Mouse (Mus musculus): Measurements from ENCODE around the gene Rbfox1.

The Rbfox1 gene

DNA sequence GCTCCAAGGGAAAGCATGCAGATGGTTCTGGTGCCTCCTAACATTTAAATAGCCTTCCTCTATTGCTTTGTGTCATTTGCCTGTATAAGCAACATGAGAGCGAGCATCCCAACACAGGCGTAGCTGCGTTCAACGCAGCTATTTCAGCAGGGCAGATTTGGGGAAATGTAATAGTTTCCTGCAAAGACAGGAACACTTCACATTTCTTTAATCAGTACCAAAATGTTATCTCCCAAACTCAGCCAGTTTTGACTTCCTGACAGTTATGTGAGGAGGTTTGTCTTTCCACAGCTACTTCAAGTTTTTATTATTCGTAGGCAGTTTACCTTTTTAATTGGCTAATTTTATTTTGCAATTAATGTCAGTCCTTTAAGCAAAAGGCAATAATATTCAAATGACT, 1149.1 kb downstream of the Rbfox1 start:
- in situ Hi-C loops (cut with MboI, MseI), result no loop called here

DNA sequence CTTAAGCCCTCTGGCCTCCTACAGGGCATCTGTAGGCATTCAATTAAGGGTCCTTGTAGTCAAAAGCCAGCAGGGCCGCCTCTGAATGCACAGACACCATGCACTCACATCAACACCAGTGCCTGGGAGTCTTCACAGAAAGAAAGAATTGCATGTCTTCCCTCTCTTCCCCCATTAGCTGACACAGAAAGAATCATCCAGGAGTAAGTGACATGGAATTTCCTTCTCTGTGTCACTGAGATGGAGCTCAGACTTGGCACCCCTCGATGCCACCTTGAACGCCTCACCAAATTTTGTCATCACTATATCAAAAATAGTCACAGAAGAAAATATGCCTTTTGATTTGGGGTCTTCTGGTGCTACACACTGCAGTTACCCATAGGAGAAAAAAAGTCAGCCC, 1151.4 kb downstream of the Rbfox1 start:
- in situ Hi-C loops (cut with MboI, MseI), result no loop called here

DNA sequence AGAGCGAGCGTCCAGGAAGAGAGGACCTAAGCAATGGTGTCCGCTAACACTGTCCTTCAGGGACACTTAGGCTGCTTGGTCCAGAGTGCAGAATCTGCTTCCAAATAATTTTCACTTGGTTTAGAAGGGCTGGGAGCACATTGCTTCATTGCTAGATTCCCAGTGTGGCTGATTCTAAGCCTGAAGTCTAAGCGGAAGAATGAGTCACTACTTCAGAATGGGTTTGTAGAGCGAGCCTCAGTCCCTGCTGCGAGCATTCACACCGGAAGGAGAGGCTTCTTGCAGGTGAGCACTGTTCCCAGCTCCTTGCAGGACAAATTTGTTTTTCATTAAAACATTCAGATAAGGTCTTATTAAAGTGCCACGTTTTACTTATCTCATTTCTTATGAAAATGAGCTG, 1151.8 kb downstream of the Rbfox1 start:
- in situ Hi-C loops (cut with MboI, MseI), result no loop called here

DNA sequence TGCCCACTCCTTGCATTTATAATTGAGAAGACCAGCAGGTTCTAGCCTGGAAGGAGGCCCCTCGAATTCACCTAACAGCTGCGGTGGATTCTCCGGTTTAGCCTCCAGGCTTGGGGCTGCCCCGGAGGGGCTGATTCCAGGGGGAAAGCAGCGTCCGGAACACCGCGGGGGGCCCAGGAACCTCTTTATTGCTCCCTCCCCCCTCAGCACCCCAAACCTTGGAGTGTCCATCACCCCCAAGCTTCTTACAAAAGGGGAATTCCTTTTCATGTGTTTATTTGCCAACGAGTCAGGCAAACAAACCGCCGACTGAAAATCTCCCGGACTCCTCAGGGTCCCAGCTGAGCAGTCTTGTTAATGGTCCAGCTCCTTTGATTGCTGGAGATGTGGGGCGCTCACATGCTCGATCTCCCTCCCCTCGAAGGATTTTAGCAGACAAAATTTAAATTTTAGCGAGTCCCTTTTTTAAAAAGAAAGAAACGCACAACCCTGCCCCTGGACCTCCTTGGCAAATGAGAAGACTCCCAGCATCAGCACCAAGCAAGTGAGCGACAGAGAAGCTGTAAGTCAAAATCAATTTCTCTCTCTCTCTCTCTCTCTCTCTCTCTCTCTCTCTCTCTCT, 1153.6 kb downstream of the Rbfox1 start:
- in situ Hi-C loops (cut with MboI, MseI), result no loop called here

DNA sequence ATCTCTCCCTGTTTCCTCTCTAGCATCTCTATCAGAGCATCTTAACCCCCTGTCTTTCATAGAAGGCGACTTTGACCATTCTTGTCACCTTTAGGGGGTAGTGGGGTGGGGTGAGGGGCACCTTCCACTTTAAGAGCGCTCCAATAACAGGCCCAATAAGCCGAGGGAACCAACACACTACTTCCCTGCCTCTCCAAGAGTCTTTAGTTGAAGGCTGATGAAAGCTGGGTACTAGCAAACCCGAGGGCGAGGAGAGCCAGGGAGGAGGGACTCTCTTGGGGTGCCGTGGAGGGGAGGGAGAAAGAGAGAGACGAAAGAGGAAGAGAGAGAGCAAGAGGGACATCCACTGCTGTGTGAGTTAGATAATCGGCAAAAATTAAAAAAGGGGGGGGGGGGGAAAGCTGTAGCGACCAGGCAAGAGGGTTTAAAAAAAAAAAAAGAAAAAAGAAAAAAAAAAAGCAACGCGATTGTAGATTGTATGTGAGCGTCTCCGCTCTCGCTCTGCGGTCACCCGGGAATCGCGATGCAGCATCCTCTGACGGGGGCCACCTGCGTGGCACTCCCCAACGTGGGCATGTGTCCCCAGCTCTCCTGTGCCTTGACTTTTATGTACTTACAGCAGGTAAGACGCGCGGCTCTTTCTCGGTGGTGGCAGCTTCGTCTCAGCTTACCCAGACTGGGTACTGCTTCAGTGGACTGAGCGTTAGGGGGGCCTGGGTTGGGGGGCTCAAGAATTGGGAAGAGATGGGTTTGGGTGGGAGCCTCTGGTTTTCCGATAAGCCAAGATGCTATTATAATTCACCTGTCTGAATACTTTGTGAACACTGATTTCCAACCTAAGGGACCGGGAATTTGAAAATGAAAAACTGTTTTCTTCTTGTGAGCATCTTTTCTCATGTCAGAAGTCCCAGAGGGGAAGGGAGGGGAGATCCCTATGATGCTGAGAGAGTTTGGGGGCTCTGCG, 1154.5 kb downstream of the Rbfox1 start:
- in situ Hi-C loops (cut with MboI, MseI), result no loop called here

DNA sequence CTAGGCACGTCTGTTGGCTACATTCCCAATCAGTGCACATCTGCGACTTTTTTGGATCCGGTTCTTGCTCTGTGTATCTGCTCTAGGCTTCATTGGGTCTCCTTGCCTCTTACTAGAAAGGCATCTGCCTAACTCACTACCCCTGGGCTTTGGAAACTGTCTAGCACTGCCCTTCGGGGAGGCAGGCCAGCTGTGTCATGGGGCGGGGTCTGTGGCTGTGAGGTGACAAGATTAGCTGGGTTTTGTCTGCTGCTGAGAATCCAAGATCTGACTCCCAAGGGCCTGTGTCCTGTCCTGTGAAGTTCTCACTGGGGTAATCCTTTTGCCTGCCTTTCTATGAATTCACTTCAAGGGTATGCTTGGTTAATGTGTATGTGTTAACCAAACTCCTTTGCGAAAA, 1155.5 kb downstream of the Rbfox1 start:
- in situ Hi-C loops (cut with MboI, MseI), result no loop called here

DNA sequence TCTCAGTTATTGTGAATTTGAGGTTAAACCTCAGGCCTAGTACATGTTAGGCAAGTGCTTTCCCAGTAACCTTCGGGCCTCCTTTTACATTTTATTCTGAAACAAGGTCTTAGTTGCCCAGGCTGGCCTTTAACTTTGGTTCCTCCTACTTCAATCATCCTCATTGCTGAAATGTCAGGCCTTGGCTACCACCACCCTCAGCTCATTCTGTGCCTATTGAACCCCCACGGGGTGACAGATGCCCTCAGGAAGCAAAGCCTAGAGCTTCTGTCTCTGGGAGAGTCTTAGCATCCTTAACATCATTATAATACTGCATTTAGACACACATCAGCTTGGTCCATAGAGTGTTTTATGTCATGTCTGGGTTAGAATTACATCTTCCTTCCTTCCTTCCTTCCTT, 1162.3 kb downstream of the Rbfox1 start:
- in situ Hi-C loops (cut with MboI, MseI), result no loop called here

DNA sequence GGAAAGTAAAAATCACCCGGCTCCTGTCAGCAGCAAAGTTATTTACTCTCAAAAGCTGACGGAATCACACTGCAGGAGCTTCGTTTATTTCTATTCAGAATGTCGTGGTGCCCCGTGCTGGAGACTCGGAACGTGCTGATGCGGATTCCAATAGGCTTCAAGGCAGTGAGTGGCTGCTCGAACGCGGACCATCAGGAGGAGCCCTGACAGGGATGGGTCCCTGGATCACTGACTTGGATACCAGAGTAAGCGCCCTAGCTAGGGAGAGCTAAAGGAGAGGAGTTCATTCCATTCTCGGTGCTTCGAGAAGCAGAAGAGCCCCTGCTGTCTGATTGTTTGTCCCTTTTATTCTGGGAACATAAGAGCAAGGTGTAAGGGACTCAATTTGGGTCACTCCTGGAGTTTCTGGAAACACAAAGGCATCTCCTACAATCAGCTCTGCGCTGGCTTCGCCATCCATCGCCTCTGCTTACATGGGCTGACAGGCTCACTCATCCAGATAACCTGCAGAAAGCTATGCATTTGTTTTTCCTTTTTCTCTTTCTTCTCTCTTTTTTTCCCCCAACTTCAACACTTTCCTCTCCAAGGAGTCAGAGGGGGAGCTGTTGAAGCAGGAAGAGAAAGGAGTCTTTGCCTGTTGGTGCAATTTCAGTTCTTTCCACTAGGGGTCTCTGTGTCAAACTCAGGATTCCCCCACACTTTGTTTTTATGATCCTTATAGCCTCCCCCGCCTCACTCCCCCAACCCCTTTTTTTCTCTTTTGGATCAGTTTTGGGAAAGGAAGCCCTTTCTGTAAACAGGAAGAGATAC, 1164.2 kb downstream of the Rbfox1 start:
- in situ Hi-C loops (cut with MboI, MseI), result no loop called here

DNA sequence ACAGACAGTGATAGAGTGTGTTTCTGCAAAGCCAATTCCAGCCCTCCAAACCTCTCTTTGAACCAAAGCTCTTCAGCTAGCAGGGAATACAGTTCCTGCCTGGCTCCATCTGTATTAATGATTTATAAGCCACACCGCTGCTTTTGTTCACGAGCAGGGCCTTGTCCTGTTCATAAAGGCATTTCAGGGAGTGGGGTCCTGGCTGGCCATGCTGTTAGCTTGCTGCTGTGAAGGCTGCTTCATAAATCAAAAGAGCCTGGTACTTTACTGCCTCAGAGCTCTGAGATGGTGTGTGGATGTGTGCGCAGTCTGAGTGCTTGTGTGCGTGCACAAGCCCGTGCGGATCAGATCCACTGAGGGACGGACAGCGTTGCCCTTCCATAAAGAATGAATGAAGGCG, 1165.8 kb downstream of the Rbfox1 start:
- in situ Hi-C loops (cut with MboI, MseI), result no loop called here

DNA sequence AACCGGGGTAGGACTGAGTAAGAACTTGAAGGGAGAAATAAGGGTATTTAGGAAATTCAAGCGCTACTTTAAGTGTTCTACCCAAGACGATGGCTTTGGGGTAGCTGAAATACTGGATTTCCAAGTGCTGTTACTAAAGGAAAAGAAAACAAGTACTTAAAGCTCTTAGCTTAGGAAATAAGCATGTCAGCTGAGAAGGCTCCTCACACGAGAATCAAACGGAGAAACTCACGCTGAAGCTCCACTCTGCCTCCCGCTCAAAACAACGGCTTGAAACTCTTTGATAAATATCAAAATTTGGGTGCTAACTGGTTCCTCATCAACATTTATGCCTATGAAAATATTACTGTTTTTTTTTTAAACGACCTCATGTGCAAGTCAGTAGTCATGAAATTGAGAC, 1166.8 kb downstream of the Rbfox1 start:
- in situ Hi-C loops (cut with MboI, MseI), result no loop called here

DNA sequence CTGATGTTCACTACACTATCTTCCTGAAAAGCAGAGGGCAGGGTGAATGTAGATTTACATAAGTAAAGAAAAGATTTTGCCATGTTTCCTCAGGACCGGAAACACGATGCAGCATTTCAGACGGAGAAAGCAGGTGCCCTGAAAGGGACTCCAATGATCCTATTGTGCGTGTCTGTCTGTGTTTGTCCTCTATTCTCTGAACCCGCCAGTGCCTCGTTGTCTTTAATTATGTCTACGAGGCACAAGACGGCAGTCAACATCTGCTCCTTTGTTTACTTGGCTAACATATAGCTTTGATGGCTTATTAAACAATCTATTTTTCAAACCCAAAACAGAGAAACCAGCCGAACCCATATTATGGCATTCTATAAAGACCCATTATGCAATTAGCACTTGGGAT, 1167.3 kb downstream of the Rbfox1 start:
- in situ Hi-C loops (cut with MboI, MseI), result no loop called here

DNA sequence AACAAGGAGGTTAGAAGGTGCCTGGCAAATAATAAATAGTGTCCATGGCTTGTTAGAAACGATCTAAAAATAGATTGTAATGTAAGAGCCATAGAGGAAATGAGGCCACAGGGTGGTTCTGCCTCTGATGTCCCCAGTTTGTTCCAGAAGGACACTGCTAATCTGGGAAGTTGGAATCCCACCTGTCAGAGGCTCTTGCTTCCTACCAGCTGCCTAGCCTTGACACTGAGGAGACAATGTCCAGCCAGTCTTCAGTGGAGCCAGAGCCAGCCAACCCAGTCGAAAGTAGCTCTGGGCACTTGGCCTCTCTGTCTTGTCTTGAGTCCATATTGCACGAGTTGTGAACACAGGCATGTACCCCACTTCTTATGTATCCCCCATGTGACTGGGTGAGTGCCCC, 1172.6 kb downstream of the Rbfox1 start:
- in situ Hi-C loops (cut with MboI, MseI), result no loop called here

DNA sequence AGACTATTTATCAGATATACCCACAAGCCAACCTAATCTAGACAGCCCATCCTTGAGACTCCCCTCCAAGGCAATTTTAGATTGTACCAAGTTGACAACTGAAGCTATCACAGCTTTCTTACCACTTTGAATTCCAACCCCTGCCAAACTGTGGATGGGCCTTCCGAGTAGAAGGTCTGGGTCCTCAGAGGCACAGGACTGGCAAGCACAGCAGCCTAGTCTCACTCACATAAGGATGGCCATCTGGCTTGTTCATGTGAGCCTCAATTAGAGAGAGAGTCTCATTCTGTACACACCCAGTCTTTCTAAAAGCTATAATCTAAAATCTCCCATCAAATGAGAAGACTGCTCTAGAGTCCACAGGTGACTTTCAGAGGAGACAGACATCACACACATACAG, 1173.4 kb downstream of the Rbfox1 start:
- in situ Hi-C loops (cut with MboI, MseI), result no loop called here

DNA sequence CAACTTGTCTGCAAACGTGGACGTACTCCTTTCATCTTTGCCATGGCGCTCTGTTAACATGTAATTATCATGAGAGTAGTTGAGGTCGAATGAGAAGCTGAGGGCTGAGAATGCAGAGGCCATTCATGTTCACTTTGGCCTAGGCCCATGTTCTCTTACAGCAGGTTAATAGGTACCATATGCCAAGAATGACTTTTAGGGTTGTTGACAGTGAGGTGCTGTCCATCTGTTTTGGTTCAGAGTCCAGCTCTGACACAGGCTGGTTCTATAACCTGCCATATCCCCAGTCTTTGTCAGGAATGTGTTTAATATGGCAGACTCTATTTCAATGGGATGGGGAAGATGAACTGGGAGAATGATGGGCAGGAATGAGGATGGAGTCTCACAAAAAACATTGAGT, 1174.4 kb downstream of the Rbfox1 start:
- in situ Hi-C loops (cut with MboI, MseI), result no loop called here

DNA sequence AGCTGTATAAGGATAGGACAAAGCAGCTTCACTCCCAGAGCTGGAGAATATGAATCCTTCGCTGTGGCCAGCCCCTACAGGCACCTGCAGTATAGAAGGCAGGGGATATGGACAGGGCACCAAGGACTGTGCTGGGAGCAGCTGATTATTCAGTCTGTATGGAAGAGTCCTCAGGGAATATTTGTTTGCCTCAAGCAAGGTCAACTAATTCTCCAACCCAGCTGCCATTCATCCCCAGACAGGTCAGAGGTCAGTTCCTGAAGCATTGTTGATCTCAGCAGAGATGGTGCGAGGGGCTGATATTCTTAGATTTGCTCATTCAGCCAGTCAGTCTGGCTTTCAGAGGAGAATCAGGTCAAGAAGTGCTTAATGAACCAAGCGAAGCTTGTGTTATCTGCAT, 1175.7 kb downstream of the Rbfox1 start:
- in situ Hi-C loops (cut with MboI, MseI), result no loop called here

DNA sequence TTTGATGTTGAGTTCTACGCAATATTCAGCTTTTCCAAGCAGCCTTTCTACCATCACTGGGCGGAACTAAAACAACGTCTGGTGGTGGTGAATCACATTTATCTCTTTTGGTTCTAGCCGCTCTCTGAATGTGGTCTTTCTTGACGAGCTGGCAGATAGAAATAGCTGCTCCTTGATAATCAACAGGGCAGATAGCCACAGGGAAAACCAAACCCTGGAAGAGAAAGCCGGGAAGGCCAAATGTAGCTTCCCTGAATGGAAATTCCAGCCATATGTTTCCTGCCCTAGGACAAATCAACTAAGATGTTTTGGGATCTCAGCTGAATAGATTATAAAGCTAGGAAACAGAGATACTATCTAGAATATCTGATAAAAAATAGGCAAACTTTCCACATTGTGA, 1177.4 kb downstream of the Rbfox1 start:
- in situ Hi-C loops (cut with MboI, MseI), result no loop called here

DNA sequence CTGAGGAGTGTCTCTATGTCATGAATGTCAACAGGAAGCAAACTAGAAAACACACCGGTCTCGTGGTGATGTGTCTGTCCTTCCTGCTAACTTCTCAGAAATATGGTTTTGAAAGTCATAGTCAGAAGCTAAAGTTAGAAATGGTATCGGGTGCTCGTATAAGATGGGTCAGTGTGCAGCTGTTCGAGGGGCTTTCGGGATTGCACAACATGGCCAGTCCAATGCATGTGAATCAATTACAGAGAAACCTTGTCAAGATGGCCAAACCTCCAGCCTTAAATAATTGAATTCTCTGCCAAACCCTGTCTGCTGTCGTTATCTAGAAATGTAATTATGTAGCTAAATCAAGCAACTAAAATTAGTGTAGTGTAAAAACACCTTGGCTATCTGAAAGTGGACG, 1182.0 kb downstream of the Rbfox1 start:
- in situ Hi-C loops (cut with MboI, MseI), result no loop called here

DNA sequence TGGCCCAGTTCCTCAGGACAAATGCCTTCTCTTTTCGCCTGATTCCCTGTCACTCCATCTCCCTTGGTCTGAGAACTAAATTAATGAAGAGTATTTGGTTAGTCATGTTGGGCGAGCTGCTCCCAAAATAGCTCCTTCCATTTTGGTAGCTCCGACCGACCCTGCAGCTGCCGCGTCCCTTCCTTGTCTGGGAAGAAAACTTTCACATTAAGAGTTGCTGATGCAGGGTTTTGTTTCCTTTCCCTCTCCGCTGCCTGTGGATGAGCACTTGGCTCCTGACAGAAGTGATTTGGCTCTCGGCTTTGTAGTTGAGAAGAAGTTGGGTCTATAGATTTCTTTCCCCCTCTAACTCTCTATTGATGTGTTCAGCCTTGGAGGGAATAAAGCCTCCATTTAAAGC, 1184.4 kb downstream of the Rbfox1 start:
- in situ Hi-C loops (cut with MboI, MseI), result no loop called here

DNA sequence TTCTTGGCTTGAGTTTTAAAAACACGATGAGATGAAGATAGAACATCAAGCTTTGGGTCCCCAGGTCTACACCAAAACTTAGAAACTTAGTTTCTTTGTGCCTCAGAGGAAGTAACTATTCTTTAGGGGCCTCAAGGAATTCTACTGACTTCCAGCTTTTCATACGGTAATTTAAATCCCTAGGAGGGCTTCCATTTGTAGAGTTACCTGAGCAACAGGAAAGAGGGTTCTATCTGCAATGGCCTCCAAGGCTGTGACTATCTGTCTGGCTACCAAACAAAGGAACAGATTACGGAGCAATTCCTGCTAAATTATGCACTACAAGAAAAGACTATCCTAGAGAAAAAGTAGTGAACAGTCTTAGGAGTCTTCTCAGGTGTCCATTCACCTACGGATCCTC, 1189.6 kb downstream of the Rbfox1 start:
- in situ Hi-C loops (cut with MboI, MseI), result no loop called here

DNA sequence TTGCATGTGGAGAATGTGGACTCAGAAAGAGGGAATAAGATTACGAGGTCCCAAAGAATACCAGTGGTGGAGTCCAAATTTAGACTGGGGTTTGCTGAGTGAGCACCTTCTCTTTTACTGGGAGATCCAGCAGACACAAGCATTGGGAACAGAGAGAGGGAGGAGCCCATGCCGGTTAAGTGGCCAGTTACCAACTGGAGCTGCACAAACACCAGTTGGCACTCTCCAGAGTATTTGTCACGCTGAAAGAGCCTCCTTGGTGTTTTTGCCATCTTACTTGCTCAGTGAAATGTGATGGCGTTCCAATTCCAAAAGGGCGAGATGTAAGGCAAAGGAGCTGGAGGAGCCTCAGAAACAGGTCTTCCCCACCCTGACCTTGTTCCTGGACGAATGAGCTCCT, 1190.6 kb downstream of the Rbfox1 start:
- in situ Hi-C loops (cut with MboI, MseI), result no loop called here

DNA sequence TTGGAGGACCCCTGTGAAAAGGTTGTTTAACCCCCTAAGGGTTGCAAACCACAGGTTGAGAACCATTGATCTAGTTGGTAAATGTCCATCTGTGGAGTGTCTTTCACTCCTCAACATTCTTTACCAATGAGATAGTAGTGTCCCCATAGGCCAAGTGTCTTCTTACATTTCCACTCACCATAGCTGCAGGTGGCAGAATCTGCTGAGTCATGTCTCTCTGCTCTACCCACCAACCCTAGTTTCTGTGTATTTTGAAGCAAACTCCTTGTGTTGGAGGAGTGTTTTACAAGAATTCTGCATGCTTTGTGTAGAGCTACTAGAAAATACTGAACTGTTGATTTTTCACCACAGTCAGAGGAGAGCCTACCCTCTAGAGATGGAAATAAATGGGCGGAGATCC, 1191.2 kb downstream of the Rbfox1 start:
- in situ Hi-C loops (cut with MboI, MseI), result no loop called here

DNA sequence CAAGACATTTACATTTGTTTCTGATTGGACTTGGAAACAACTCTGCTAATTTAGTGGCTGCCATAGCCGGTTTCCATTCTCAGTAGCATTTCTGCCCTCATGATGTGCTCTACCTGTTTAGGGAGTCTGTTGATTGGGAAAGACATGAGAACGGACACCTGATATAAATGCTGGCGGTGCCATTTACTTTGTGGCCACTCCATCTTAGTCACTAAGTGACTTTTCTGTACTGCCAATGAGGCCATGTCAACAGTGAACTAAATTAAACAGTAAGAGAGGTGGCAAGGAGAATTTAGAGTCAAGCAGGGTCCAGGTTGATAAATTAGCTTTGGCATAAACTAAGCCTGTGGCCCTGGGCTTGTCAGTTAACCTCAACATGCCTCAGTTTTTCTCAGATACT, 1191.6 kb downstream of the Rbfox1 start:
- in situ Hi-C loops (cut with MboI, MseI), result no loop called here
